Mouse (Mus musculus) neural tube, embryonic 13.5 days (tissue): Measurements from ENCODE around the gene Abhd17a. TPM values are rescaled to one million over a fixed set of nuclear protein-coding genes. Genes with fewer than 3 reads are reported as not detected.
"Not testable (repeated sequence)": the region's sequence is repeated elsewhere in the genome, so short reads cannot be mapped to it uniquely, and the experiment has no call there.

Source experiments
- ATAC-seq: fragments of 200-750 bp; cut with Nextera tagmentation; 2 replicates; pipeline ENCODE4 v1.8.0; 2017; ENCODE audit warnings: low read depth, mild to moderate bottlenecking, moderate TSS enrichment, moderate library complexity
- H3K27ac ChIP-seq: fragments of 300-500 bp; sonication (generic); replicated peaks from 2 replicates; pipeline ENCODE4 v1.5.1; 2015; ENCODE audit warnings: moderate library complexity, mild to moderate bottlenecking, inconsistent platforms
- H3K27me3 ChIP-seq: fragments of 300-500 bp; sonication (generic); 2 replicates; pipeline ENCODE4 v1.6.1; 2015; ENCODE audit warnings: mild to moderate bottlenecking, inconsistent platforms
- H3K36me3 ChIP-seq: fragments of 300-500 bp; sonication (generic); 2 replicates; pipeline ENCODE4 v1.6.1; 2015; ENCODE audit warnings: mild to moderate bottlenecking, inconsistent platforms
- H3K4me1 ChIP-seq: fragments of 300-500 bp; sonication (generic); replicated peaks from 2 replicates; pipeline ENCODE4 v1.6.1; 2015; ENCODE audit warnings: inconsistent platforms
- H3K4me2 ChIP-seq: fragments of 300-500 bp; sonication (generic); 2 replicates; pipeline ENCODE4 v1.6.1; 2015; ENCODE audit warnings: inconsistent platforms, mild to moderate bottlenecking, moderate library complexity
- H3K4me3 ChIP-seq: fragments of 300-500 bp; sonication (generic); 2 replicates; pipeline ENCODE4 v1.5.1; 2015; ENCODE audit warnings: mild to moderate bottlenecking, inconsistent platforms
- H3K9ac ChIP-seq: fragments of 300-500 bp; sonication (generic); 2 replicates; pipeline ENCODE4 v1.6.1; 2015; ENCODE audit warnings: moderate library complexity, mild to moderate bottlenecking, inconsistent platforms
- H3K9me3 ChIP-seq: fragments of 300-500 bp; sonication (generic); 2 replicates; pipeline ENCODE4 v1.6.1; 2016; ENCODE audit warnings: inconsistent platforms
- WGBS: fragments of 180-500 bp; shearing (Covaris S2); methylation state at CpG from one replicate; pipeline ENCODE4 v1.1.7; 2015; 5-methylcytosine and 5-hydroxymethylcytosine counted together
- polyA plus RNA-seq: library from polyadenylated mRNA; unstranded; fragments of >200 nt; fragmentation: Nextera tagmentation; extraction: Ambion mirVana; gene quantifications from 2 replicates; pipeline ENCODE4 v1.2.1, GENCODE M21; 2015

The Abhd17a gene
- polyA plus RNA-seq, 1 experiment from 2014 or later: 123 TPM

- not testable (repeated sequence) for H3K27ac ChIP-seq, H3K4me3 ChIP-seq, H3K27me3 ChIP-seq, H3K9ac ChIP-seq, ATAC-seq, H3K4me2 ChIP-seq, H3K9me3 ChIP-seq
- H3K4me1 ChIP-seq: peaks cover 24% of the 10 kb centered on the region
- 86% methylated on average over 4 of the region's 4 CpGs for WGBS
- peaks cover 40% of the 10 kb centered on the region for H3K36me3 ChIP-seq
Observed at GRCm38 (mm10) chr10:80605721-80606120, 15.6 kb upstream of the Abhd17a start, which contains the start of gene Gm49322. Gene Gm49322, plus strand, starts transcription at chr10:80606021.

DNA sequence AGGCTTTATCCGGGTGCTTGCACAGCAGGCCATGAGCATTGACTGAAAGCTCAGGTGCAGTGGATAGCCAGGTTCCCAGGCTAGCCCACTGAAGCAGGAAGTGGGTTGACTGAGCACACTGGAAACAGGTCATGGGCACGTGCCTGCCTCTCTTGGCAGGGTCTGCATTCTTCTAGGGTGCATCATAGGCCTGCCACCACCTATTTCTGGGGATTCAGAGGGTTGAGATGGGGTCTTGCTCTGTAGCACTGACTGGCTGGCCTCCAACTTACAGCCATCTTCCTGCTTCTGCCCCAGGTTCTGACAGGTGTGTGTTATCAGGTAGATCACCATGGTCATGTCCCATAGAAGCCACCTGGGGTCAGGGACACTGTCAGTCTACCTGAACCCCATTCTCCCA lies 14.8 kb upstream of the Abhd17a start:
- no peaks in the 10 kb centered on the region for H3K9me3 ChIP-seq

DNA sequence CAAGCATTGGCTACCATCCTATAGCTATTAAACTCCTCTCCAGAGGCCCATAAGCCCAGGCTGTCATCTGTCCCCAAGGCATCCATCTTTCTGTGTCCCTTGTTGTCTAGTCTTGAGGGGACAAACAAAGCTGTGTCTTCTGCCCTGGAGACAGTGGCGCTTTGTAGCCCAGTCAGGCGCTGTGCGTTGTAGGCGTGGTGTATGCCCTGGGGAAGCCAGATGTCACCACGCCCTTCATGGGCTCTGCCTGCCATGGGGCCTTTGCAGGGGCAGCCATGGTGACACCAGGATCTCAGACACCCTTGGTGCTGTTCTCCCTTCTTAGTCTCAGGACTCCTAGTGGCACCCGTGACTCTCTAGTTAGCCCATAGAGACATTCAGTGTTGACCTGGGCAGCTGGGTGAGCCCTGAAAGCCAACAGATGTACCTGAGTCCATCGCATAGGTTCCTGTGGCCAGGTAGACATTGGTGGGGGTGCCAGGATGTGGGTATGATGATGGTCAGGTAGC lies 13.9 kb upstream of the Abhd17a start:
- peaks cover 31% of the 10 kb centered on the region for H3K36me3 ChIP-seq
- ATAC-seq: no peak
- no peaks in the 10 kb centered on the region for H3K9me3 ChIP-seq
- peaks cover 24% of the 10 kb centered on the region for H3K4me1 ChIP-seq
- H3K9ac ChIP-seq: peak overlapping the region; percentile 83
- WGBS: 80% methylated on average over 7 of the region's 7 CpGs
- no peaks in the 10 kb centered on the region for H3K27me3 ChIP-seq
- H3K4me3 ChIP-seq: peak overlapping the region; percentile 72
- H3K27ac ChIP-seq: peak overlapping the region; percentile 90; the same call in 1 of the 2 replicates
- peak overlapping the region; percentile 87 for H3K4me2 ChIP-seq

More for the DNA sequence above, 14.8 kb upstream of the Abhd17a start:
- H3K27ac ChIP-seq: no peak overlapping the region
- no peak overlapping the region for H3K4me2 ChIP-seq
- H3K4me3 ChIP-seq: no peak overlapping the region
- ATAC-seq: no peak
- H3K27me3 ChIP-seq: no peaks in the 10 kb centered on the region
- H3K36me3 ChIP-seq: peaks cover 40% of the 10 kb centered on the region
- H3K9ac ChIP-seq: no peak overlapping the region
- peaks cover 24% of the 10 kb centered on the region for H3K4me1 ChIP-seq
- 92% methylated on average over 2 of the region's 2 CpGs for WGBS

DNA sequence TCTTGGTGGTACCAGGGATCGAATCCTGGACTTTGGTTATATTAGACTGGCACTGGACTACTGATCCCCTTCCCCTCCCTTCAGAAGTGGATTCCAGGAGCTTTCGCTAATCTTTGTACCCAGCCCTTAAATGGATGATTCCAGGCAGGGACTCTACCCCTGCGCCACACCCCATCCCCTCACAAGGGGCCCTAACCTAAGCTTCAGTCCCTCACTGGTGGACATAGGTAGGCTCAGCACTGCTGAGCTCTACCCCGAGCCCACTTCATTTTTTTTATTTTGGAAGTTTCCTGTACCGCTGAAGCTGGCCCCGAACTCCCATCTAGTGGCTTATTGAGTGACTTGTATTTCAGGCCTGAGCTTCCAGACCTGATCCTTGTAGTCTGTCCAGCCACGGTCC lies 13.2 kb upstream of the Abhd17a start:
- Histone ChIP-seq H3K27ac (peak overlapping the region; percentile 90), H3K4me2 (peak overlapping the region; percentile 87), H3K36me3 (peaks cover 24% of the 10 kb centered on the region), H3K4me3 (peak overlapping the region; percentile 72), H3K9me3 (no peaks in the 10 kb centered on the region), H3K4me1 (peaks cover 24% of the 10 kb centered on the region), H3K9ac (peak overlapping the region; percentile 83), H3K27me3 (no peaks in the 10 kb centered on the region)
- peak; percentile 34 for ATAC-seq
- WGBS: 37% methylated on average over 7 of the region's 7 CpGs

GRCm38 (mm10) chr10:80602698-80603325 lies 12.7 kb upstream of the Abhd17a start, which contains the start of the genes Scamp4 and Adat3:
Gene Scamp4, plus strand, starts transcription at chr10:80602872.
Gene Adat3, plus strand, starts transcription at chr10:80602880.
- H3K4me2 ChIP-seq: peak within 1 kb of the TSS; percentile 87
- H3K36me3 ChIP-seq: peaks cover 19% of the 10 kb centered on the region
- H3K4me3 ChIP-seq: peak within 1 kb of the TSS; percentile 72
- peaks cover 5% of the 10 kb centered on the region; the same call in 1 of the 2 replicates for H3K27me3 ChIP-seq
- ATAC-seq: peak; percentile 96
- peak within 1 kb of the TSS; percentile 83 for H3K9ac ChIP-seq
- no peaks in the 10 kb centered on the region for H3K9me3 ChIP-seq
- peaks cover 24% of the 10 kb centered on the region for H3K4me1 ChIP-seq
- peak within 1 kb of the TSS; percentile 90 for H3K27ac ChIP-seq
- WGBS: under 1% methylated on average over 54 of the region's 54 CpGs

DNA sequence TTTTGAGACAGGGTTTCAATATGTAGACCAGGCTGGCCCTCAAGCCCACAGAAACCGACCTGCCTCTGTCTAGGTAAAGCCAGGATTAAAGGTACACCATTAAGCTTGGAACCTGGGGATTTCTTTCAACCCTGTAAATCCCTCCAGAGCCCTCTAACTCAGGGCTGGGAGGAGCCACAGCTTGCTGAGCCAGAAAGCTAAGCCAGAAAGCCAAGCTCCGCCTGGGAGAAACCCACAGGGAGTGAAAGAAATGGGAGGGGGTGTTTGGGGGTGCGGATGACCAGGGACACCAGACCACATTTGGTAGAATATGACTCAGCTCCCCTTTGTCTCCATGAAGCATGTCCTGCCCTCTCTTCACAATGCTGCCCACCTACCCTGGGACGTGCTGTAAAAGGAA lies 6.2 kb upstream of the Abhd17a start:
- no peaks in the 10 kb centered on the region for H3K9me3 ChIP-seq
- no peak overlapping the region for H3K9ac ChIP-seq
- no peak overlapping the region for H3K4me2 ChIP-seq
- H3K27ac ChIP-seq: no peak overlapping the region
- H3K36me3 ChIP-seq: no peaks in the 10 kb centered on the region
- peaks cover 5% of the 10 kb centered on the region; the same call in 1 of the 2 replicates for H3K27me3 ChIP-seq
- no peak overlapping the region for H3K4me3 ChIP-seq
- ATAC-seq: no peak
- H3K4me1 ChIP-seq: no peaks in the 10 kb centered on the region
- 52% methylated on average over 4 of the region's 4 CpGs for WGBS

- Histone ChIP-seq H3K27me3 (no peaks in the 10 kb centered on the region), H3K4me1 (peaks cover 45% of the 10 kb centered on the region), H3K4me2 (peak overlapping the region; percentile 99), H3K36me3 (peaks cover 24% of the 10 kb centered on the region), H3K9me3 (no peaks in the 10 kb centered on the region), H3K9ac (peak overlapping the region; percentile 94), H3K4me3 (peak overlapping the region; percentile 97), H3K27ac (peak overlapping the region; percentile 61)
- no peak; the same call in 1 of the 2 replicates for ATAC-seq
- 20% methylated on average over 12 of the region's 12 CpGs for WGBS
Observed at GRCm38 (mm10) chr10:80589127-80589878, 838 bp downstream of the Abhd17a start.

DNA sequence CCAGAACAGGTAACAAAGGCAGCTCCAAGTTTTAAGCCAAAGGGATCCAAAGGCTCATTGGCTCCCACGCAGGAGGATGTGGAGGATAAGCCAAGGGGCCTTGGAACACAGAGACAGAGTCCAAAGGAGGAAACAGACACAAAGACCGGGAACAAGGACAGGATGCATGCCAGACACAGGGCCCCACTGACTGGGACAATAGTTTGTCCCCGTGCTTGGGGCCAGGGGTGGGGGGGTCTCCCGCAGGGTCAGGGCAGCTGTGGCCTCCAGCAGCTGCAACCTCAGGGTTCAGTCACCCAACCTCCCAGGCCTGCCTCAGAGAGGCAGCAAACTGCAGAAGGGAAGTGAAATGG lies 2.9 kb downstream of the Abhd17a start:
- Histone ChIP-seq H3K27ac (peak overlapping the region; percentile 46; the same call in 1 of the 2 replicates), H3K9me3 (no peaks in the 10 kb centered on the region), H3K4me1 (peaks cover 45% of the 10 kb centered on the region), H3K4me3 (no peak overlapping the region), H3K27me3 (no peaks in the 10 kb centered on the region), H3K9ac (peak overlapping the region; percentile 27; the same call in 1 of the 2 replicates), H3K36me3 (peaks cover 37% of the 10 kb centered on the region), H3K4me2 (peak overlapping the region; percentile 11)
- no peak for ATAC-seq
- WGBS: 31% methylated on average over 4 of the region's 4 CpGs

- H3K4me3 ChIP-seq: peak overlapping the region; percentile 4; the same call in 1 of the 2 replicates
- H3K4me2 ChIP-seq: peak overlapping the region; percentile 11
- no peak for ATAC-seq
- H3K27ac ChIP-seq: peak overlapping the region; percentile 46
- H3K4me1 ChIP-seq: peaks cover 45% of the 10 kb centered on the region
- no peaks in the 10 kb centered on the region for H3K9me3 ChIP-seq
- H3K27me3 ChIP-seq: no peaks in the 10 kb centered on the region
- peak overlapping the region; percentile 34 for H3K9ac ChIP-seq
- H3K36me3 ChIP-seq: peaks cover 40% of the 10 kb centered on the region
- 94% methylated on average over 51 of the region's 51 CpGs for WGBS
Observed at GRCm38 (mm10) chr10:80586407-80587304, 3.5 kb downstream of the Abhd17a start.

- H3K27me3 ChIP-seq: no peaks in the 10 kb centered on the region
- no peaks in the 10 kb centered on the region for H3K9me3 ChIP-seq
- 93% methylated on average over 8 of the region's 8 CpGs for WGBS
- no peak overlapping the region for H3K27ac ChIP-seq
- peak overlapping the region; percentile 11 for H3K4me2 ChIP-seq
- H3K36me3 ChIP-seq: peaks cover 47% of the 10 kb centered on the region
- 0 out of 2 replicates have a peak overlapping the region, but pooled peaks have one; percentile 17 for H3K9ac ChIP-seq
- no peak overlapping the region for H3K4me3 ChIP-seq
- H3K4me1 ChIP-seq: peaks cover 45% of the 10 kb centered on the region
- no peak for ATAC-seq
Observed at GRCm38 (mm10) chr10:80585581-80585980, 4.6 kb downstream of the Abhd17a start.
